Mouse (Mus musculus): Measurements from ENCODE around the gene Pglyrp2. TPM values are rescaled to one million over a fixed set of nuclear protein-coding genes. Genes with fewer than 3 reads are reported as not detected.

Pglyrp2 gene
- 22.9 and 24.4 TPM in 2 replicates for polyA plus RNA-seq (2012; rRNA removed)

GRCm38 (mm10) chr17:32424034-32424433 is at the start of gene Pglyrp2:
Gene Pglyrp2 (minus strand): TSS chr17:32424167.

GRCm38 (mm10) chr17:32452482-32452881 is 28.5 kb upstream of the Pglyrp2 start, which contains the start of gene Cyp4f39:
Gene Cyp4f39 (plus strand): TSS chr17:32452723.

DNA sequence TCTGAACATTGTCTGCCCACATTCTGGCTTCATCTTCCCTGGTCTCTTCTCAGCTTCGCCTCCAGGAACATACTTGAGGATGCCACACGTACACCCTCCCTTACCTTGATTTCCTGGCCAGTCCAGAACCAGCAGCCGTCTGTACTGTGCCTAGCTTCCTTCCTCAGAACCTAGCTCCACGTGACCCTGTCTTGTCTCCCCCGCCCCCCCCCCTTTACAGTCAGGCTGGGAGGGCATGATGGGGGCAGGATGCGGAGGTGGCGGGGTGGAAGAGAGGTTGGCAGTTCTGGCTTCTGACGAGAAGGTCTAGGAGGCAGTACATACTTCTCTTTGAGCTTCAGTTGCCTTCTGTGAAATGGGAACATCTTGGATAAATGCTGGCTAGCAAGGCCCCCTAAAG is 20.6 kb downstream of the Pglyrp2 start, which contains the start of gene Rasal3:
TSS of gene Rasal3 (minus strand) at position 167 of the 400 bp plus-strand sequence.

DNA sequence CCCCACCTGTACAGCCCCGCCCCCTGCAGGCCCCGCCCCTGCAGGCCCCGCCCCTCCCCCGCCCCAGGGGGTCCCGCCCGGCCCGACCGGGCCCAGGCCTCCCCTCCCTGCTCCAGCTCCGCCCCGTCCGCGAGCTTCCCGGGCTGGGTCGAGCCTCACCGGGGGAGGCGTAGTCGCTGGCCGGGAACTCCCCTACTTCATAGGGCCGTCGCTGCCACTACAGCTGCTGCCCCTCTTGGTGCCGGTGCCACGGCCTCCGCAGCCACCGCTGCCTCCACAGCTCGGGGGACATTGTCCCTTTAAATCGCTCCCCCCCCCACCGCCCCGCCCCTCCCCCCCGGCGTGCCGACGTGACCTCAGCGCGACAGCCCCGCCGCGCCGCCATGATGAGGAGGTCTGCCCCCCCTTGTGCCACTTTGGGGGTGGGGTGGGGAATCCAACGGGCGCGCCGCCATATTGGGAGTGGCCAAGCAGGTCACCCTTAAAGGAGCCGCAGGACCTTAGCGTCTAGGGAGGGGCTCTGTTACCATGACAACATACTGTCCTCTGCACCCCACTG is 34.8 kb downstream of the Pglyrp2 start, which contains the start of gene Wiz:
TSS of gene Wiz (minus strand) at position 339 of the 559 bp plus-strand sequence.

Other genes starting within 250 kb of the Pglyrp2 start
- gene Ephx3, start 234.6 kb downstream of the Pglyrp2 start, polyA plus RNA-seq (2012; rRNA removed), result 0.06 and 0.08 TPM in 2 replicates
- 7.7 and 11.8 TPM in 2 replicates for gene Brd4, start 139.4 kb downstream of the Pglyrp2 start, polyA plus RNA-seq (2012; rRNA removed)
- 19.0 and 21.5 TPM in 2 replicates for gene Akap8, start 102.9 kb downstream of the Pglyrp2 start, polyA plus RNA-seq (2012; rRNA removed)
- 38.5 and 47.9 TPM in 2 replicates for gene Akap8l, start 73.6 kb downstream of the Pglyrp2 start, polyA plus RNA-seq (2012; rRNA removed)
- gene Wiz, start 34.7 kb downstream of the Pglyrp2 start, polyA plus RNA-seq (2012; rRNA removed), result 5.8 and 7.8 TPM in 2 replicates
- gene Rasal3, start 20.6 kb downstream of the Pglyrp2 start, polyA plus RNA-seq (2012; rRNA removed), result 3.6 and 4.2 TPM in 2 replicates
- gene Cyp4f39, start 28.6 kb upstream of the Pglyrp2 start, polyA plus RNA-seq (2012; rRNA removed), result 0.06 and 0.08 TPM in 2 replicates
- gene Cyp4f17, start 81.9 kb upstream of the Pglyrp2 start, polyA plus RNA-seq (2012; rRNA removed), result 3.5 and 4.0 TPM in 2 replicates
- gene Cyp4f16, start 112.4 kb upstream of the Pglyrp2 start, polyA plus RNA-seq (2012; rRNA removed), result 5.0 and 5.4 TPM in 2 replicates
- not detected in 2 replicates for gene Cyp4f37, start 197.1 kb upstream of the Pglyrp2 start, polyA plus RNA-seq (2012; rRNA removed)
- gene Cyp4f40, start 234.7 kb upstream of the Pglyrp2 start, polyA plus RNA-seq (2012; rRNA removed), result not detected in 2 replicates

All from liver, embryonic 18 days (tissue).